Mouse (Mus musculus): ENCODE data around the gene Abo. TPM values are rescaled to one million over a fixed set of nuclear protein-coding genes. Genes with fewer than 3 reads are reported as not detected.

The Abo gene
- polyA plus RNA-seq, 1 experiment = not detected

DNA sequence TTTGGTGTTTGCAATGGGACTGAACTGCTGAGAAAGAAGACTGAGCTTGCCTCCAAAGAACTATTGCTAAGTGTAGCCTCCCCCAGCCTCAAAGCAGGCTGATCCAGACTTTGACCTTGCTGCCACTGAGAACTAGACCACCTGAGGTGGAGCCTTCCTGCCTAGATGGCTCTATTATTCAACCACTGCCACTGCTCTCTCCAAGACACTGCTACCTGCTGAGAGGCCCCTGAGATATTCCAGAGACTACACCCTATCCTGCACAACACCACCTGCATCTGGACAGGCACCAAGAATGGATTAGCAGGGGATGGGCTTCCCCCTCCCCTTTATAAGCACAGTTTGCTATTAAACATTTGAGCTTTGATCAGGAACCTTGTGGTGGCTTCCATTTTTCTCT lies 13.8 kb upstream of the Abo start:
- Histone ChIP-seq H3K36me3 (replicated peaks; ENCODE audit: low read length) (no peaks in the 10 kb centered on the region), H3K27me3 (replicated peaks) (no peaks in the 10 kb centered on the region), H3K4me3 (replicated peaks) (no peak overlapping the region), H3K9me3 (peaks cover 24% of the 10 kb centered on the region), H3K4me1 (no peaks in the 10 kb centered on the region)
- TF ChIP-seq FLI1 (IDR thresholded peaks at IDR 0.05; ENCODE audit: low read length) = no peak
- TF ChIP-seq GATA1 (IDR thresholded peaks at IDR 0.05; ENCODE audit: borderline replicate concordance, low read length) = no peak

DNA sequence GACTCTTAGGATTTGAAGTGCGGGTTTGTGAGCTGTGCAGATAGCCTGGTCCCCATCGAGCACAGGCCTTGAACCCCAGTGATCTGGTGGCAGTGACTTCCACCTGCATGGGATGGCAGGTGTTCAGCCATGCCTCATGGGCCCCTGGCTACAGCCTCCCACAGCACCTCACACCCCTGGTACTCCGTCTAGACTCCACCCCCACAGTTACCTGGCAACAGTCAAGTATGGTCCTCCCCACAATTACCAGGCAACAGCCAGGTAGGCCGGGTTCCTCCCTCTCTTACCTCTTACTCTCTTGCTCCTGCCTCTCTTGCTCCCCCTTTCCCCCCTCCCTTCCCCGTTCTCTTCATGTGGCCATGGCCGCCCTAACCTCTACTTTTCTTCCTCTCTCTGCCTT lies 5.9 kb upstream of the Abo start:
- peaks cover 5% of the 10 kb centered on the region for H3K4me1 ChIP-seq
- H3K36me3 ChIP-seq (replicated peaks; ENCODE audit: low read length) = no peaks in the 10 kb centered on the region
- H3K4me3 ChIP-seq (replicated peaks) = no peak overlapping the region
- TF ChIP-seq GATA1 (IDR thresholded peaks at IDR 0.05; ENCODE audit: borderline replicate concordance, low read length) (no peak), FLI1 (IDR thresholded peaks at IDR 0.05; ENCODE audit: low read length) (no peak)
- H3K27me3 ChIP-seq (replicated peaks) = peaks cover 24% of the 10 kb centered on the region
- H3K9me3 ChIP-seq = peaks cover 3% of the 10 kb centered on the region; the same call in 1 of the 2 replicates

DNA sequence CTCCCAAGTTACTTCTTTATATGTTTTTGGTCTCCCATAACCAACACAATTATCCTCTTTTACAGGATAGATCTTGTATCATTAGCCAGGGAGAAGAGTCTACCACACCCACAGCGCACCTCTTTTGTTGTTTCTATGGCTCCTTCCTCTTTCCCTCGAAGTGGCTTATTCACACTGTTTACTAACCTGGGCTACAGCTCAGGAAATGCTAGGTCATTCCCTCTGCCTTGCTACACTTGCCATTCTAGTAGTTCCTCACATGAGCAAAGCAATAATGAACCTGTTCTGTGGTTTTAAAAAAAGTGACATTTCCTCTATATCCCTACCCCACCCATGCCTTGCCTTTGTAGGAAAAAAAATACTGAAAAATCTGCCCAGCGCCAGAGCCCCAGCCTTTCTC lies 1.9 kb downstream of the Abo start:
- TF ChIP-seq GATA1 (IDR thresholded peaks at IDR 0.05; ENCODE audit: borderline replicate concordance, low read length) (no peak), FLI1 (IDR thresholded peaks at IDR 0.05; ENCODE audit: low read length) (no peak)
- Histone ChIP-seq H3K9me3 (peaks cover 3% of the 10 kb centered on the region; the same call in 1 of the 2 replicates), H3K4me1 (peaks cover 4% of the 10 kb centered on the region; the same call in 1 of the 2 replicates), H3K36me3 (replicated peaks; ENCODE audit: low read length) (no peaks in the 10 kb centered on the region), H3K4me3 (replicated peaks) (no peak overlapping the region), H3K27me3 (replicated peaks) (peaks cover 20% of the 10 kb centered on the region)

DNA sequence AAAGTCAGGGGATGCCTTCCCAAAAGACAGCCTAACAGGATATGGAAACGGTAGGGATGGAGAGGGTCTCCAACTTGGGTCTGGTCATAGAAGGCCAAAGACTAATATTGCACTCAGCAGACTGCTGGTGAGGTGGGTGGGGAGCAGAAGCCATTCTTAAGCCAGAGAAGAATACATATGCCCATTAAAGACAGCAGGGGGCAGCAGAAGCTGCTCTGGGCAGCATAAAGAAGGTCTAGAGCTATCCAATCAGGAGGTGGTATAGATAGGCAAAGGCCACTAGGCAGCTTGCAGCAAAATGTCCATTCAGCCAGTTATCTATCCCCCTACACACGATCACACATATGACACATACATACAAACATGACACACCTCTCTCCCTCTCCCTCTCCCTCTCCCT lies 17.1 kb downstream of the Abo start:
- Histone ChIP-seq H3K4me3 (replicated peaks) (no peak overlapping the region), H3K4me1 (peaks cover 7% of the 10 kb centered on the region; the same call in 1 of the 2 replicates), H3K9me3 (peaks cover 12% of the 10 kb centered on the region), H3K27me3 (replicated peaks) (peaks cover 48% of the 10 kb centered on the region), H3K36me3 (replicated peaks; ENCODE audit: low read length) (no peaks in the 10 kb centered on the region)
- TF ChIP-seq FLI1 (IDR thresholded peaks at IDR 0.05; ENCODE audit: low read length) (no peak), GATA1 (IDR thresholded peaks at IDR 0.05; ENCODE audit: borderline replicate concordance, low read length) (no peak)

DNA sequence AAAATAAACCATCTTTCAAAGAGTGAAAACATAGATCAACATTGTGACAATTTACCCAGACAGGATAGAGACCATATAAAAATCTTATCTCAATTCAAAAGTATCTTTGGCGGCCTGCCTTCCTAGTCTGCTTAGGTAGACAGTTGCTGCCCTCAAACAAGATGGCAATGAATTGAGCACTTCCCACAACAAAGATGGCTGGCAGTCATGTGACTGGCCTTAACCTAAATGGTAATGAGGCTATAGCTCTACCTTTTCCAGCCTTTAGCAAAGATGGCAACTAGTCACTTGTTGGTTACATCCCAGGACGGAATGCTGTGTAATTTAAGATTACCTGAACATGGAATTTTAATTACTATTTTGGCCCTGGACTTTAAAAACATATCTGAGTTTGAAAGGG lies 32.3 kb downstream of the Abo start:
- no peak overlapping the region for H3K4me3 ChIP-seq (replicated peaks)
- peaks cover 6% of the 10 kb centered on the region; the same call in 1 of the 2 replicates for H3K9me3 ChIP-seq
- TF ChIP-seq GATA1 (IDR thresholded peaks at IDR 0.05; ENCODE audit: borderline replicate concordance, low read length) (no peak), FLI1 (IDR thresholded peaks at IDR 0.05; ENCODE audit: low read length) (no peak)
- H3K27me3 ChIP-seq (replicated peaks) = no peaks in the 10 kb centered on the region
- H3K4me1 ChIP-seq = no peaks in the 10 kb centered on the region
- H3K36me3 ChIP-seq (replicated peaks; ENCODE audit: low read length) = no peaks in the 10 kb centered on the region

DNA sequence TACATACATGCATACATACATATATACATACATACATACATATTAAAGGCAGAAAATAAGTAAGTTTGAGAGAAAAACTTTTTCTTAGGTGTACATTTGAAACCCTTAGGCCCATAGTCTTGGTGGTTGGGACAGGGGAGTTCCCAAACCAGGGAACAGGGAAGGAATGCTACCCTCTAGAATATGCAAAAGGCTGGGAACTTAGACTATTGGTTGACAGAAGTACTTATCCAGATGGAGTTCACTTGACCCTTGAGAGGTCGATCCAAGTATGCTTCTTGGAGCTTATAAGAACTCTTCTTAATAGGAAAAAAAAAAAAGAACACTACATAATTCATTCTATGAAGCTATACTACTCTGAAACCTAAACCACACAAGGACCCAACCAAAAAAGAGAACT lies 36.7 kb downstream of the Abo start:
- H3K4me1 ChIP-seq = no peaks in the 10 kb centered on the region
- no peaks in the 10 kb centered on the region for H3K36me3 ChIP-seq (replicated peaks; ENCODE audit: low read length)
- H3K27me3 ChIP-seq (replicated peaks) = peaks cover 8% of the 10 kb centered on the region
- no peak for TF ChIP-seq FLI1 (IDR thresholded peaks at IDR 0.05; ENCODE audit: low read length)
- TF ChIP-seq GATA1 (IDR thresholded peaks at IDR 0.05; ENCODE audit: borderline replicate concordance, low read length) = no peak
- peaks cover 3% of the 10 kb centered on the region; the same call in 1 of the 2 replicates for H3K9me3 ChIP-seq
- no peak overlapping the region for H3K4me3 ChIP-seq (replicated peaks)

DNA sequence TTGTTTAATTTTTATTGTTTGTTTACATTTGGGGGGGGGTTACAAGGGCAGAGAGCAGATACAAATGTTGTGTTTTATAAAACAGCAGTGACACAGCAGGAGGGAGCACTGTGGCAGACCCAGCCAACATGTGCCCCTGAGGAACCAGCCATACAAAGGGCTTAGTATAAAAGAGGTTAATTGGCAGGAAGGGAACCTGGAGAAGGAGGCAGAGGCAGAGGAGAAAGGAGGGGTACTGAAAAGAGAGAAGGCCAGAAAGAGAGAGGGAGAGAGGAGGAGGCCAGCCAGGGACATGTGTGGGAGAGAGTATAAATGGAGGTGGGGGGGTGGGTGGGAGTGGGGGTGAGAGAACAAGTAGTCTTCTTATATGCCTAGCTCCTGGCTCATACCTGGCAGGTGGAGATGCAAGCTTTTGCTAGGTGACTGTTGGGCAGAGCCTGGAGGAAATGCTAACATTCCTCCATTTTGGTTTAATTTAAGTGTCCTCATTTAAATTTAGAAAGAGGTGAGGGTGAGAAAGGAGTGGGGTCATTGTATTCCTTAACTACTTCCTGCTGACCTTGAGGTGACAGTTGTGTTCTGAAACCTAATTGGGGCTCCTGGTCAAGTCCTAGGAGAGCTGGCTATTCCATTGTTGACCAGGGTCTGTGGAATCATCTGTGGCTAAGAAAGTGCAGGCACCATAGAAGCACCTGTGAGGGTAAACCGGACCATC lies 37.4 kb downstream of the Abo start:
- no peaks in the 10 kb centered on the region for H3K36me3 ChIP-seq (replicated peaks; ENCODE audit: low read length)
- H3K27me3 ChIP-seq (replicated peaks) = peaks cover 8% of the 10 kb centered on the region
- TF ChIP-seq FLI1 (IDR thresholded peaks at IDR 0.05; ENCODE audit: low read length) (no peak), GATA1 (IDR thresholded peaks at IDR 0.05; ENCODE audit: borderline replicate concordance, low read length) (no peak)
- H3K4me1 ChIP-seq = no peaks in the 10 kb centered on the region
- H3K4me3 ChIP-seq (replicated peaks) = no peak overlapping the region
- H3K9me3 ChIP-seq = peaks cover under 1% of the 10 kb centered on the region; the same call in 1 of the 2 replicates

Other genes starting within 250 kb of the Abo start
- 1.2 TPM in 1 of 2 replicates, not detected in the other for gene Fam69b, start 236.5 kb downstream of the Abo start, polyA plus RNA-seq (2012; ENCODE audit: insufficient read depth, low replicate concordance)
- not detected in 2 replicates for gene Lcn4, start 193.7 kb downstream of the Abo start, polyA plus RNA-seq (2012; ENCODE audit: insufficient read depth, low replicate concordance)
- 6.2 and 13.6 TPM in 2 replicates for gene Surf6, start 37.9 kb upstream of the Abo start, polyA plus RNA-seq (2012; ENCODE audit: insufficient read depth, low replicate concordance)
- gene Med22, start 45.7 kb upstream of the Abo start, polyA plus RNA-seq (2012; ENCODE audit: insufficient read depth, low replicate concordance) = 29.1 and 39.9 TPM in 2 replicates
- 873 and 5,014 TPM in 2 replicates for gene Rpl7a, start 45.8 kb upstream of the Abo start, polyA plus RNA-seq (2012; ENCODE audit: insufficient read depth, low replicate concordance)
- gene Surf2, start 51.4 kb upstream of the Abo start, polyA plus RNA-seq (2012; ENCODE audit: insufficient read depth, low replicate concordance) = 3.6 and 5.9 TPM in 2 replicates
- gene Surf1, start 51.6 kb upstream of the Abo start, polyA plus RNA-seq (2012; ENCODE audit: insufficient read depth, low replicate concordance) = 14.4 and 22.6 TPM in 2 replicates
- 144 and 194 TPM in 2 replicates for gene Surf4, start 68.9 kb upstream of the Abo start, polyA plus RNA-seq (2012; ENCODE audit: insufficient read depth, low replicate concordance)
- gene Stkld1, start 69.1 kb upstream of the Abo start, polyA plus RNA-seq (2012; ENCODE audit: insufficient read depth, low replicate concordance) = 0.03 TPM in 1 of 2 replicates, not detected in the other
- gene Rexo4, start 99.4 kb upstream of the Abo start, polyA plus RNA-seq (2012; ENCODE audit: insufficient read depth, low replicate concordance) = 35.7 TPM in 1 of 2 replicates, not detected in the other
- not detected in 2 replicates for gene Adamts13, start 108.4 kb upstream of the Abo start, polyA plus RNA-seq (2012; ENCODE audit: insufficient read depth, low replicate concordance)
- 7.0 and 8.3 TPM in 2 replicates for gene Cacfd1, start 144.9 kb upstream of the Abo start, polyA plus RNA-seq (2012; ENCODE audit: insufficient read depth, low replicate concordance)
- gene Slc2a6, start 163.0 kb upstream of the Abo start, polyA plus RNA-seq (2012; ENCODE audit: insufficient read depth, low replicate concordance) = 7.2 and 15.1 TPM in 2 replicates
- gene Mymk, start 207.2 kb upstream of the Abo start, polyA plus RNA-seq (2012; ENCODE audit: insufficient read depth, low replicate concordance) = not detected in 2 replicates
- gene Adamtsl2, start 214.4 kb upstream of the Abo start, polyA plus RNA-seq (2012; ENCODE audit: insufficient read depth, low replicate concordance) = not detected in 2 replicates

Measured in megakaryocyte, embryonic 14.5 days (primary cell).